Mouse (Mus musculus) spleen, postnatal 36 days (tissue): ENCODE results near the gene Myom1.

ENCODE experiments used
- DNase-seq, 2 experiments: peaks; one replicate each; pipeline ENCODE4 v3.0.0; 2022; ENCODE audit warnings: low spot score in 2 of 2, mixed read lengths in 1 of 2

Gene Myom1

GRCm38 (mm10) chr17:71136384-71137333 lies 134.2 kb downstream of the Myom1 start:
- DNase-seq, result no peak

- DNase-seq, result no peak
These were observed 134.9 kb downstream of the Myom1 start for GRCm38 (mm10) chr17:71137334-71137721.

DNA sequence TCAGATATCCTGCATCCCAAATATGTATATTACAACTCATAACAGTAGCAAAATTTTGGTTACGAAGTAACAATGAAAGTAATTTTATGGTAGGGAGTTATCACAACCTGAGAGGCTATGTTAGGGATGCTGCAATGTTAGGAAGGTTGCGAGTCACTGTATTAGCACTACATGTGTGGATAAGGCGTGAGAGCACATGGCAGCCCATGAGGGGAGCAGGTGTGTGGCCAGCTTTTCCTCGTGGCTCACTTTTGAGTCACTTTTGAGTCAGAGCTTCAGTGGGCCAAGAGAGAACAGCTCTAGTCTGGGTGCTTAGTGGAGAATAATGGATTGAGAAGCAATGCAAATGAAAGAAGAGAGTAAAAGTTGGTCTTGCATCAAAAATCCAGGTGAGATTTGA lies 139.6 kb downstream of the Myom1 start:
- no peak for DNase-seq

- DNase-seq, result no peak
These were observed 140.7 kb downstream of the Myom1 start for GRCm38 (mm10) chr17:71143155-71143554.

GRCm38 (mm10) chr17:71144322-71145116 lies 142.1 kb downstream of the Myom1 start:
- DNase-seq, result no peak

GRCm38 (mm10) chr17:71145248-71145961 lies 143.0 kb downstream of the Myom1 start:
- no peak for DNase-seq

- no peak for DNase-seq
These were observed 150.9 kb downstream of the Myom1 start for GRCm38 (mm10) chr17:71153356-71153755.

- DNase-seq, result no peak
These were observed 152.8 kb downstream of the Myom1 start for GRCm38 (mm10) chr17:71155271-71155670.

- DNase-seq, result no peak
These were observed 156.7 kb downstream of the Myom1 start for GRCm38 (mm10) chr17:71159152-71159567.

DNA sequence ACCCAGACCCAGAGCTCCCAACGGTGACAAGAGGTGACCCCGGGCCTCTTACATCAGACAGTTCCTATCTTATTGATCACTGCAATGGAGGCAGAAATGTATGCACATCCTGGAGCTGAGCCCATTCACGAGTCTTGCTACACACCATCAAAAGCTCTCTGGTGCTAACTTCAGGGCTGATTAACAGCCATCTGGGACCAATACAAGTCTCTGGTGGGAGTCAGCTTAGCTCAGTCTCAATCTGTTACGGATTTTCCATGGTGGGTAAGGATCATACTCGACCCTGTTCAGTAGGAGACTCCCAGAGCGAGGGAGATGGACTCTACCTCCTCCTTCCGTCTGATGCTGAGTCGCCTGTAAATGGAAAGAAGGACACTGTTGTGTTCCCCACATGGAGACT lies 157.3 kb downstream of the Myom1 start:
- DNase-seq, result no peak

DNA sequence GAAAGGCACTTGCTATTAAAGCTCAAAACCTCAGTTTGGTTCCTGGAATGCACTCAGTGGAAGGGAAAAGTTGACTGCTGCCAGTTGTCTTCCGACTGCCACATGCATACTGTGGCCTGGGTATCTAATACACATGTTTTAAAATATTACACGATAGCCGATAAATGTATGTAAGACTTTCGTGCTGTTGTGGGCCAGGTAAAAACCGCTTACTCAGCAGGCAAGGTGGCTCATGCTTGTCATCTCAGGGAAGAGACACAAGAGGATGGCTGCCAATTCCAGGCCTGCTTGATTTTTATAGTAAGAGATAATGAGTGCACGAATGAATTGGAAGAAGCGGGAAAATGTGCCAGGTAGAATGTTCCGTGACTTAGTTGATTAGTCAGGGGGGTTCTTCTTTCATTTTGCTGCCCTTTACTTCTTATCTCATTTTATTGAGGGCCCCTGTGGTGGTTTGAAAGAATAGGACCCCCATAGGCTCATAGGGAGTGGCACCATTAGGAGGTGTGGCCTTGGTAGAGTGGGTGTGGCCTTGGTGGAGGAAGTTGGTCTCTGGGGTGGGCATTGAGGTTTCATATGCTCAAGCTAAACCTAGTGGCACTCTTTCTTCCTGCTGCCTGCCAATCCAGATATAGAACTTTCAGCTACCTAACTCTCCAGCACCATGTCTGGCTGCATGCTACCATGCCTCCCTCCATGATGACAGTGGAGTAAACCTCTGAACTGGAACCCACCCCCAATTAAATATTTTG lies 158.0 kb downstream of the Myom1 start:
- no peak for DNase-seq

GRCm38 (mm10) chr17:71164991-71165390 lies 162.6 kb downstream of the Myom1 start:
- peak; percentile 24 to 47 for DNase-seq

GRCm38 (mm10) chr17:71168205-71168815 lies 165.9 kb downstream of the Myom1 start:
- no peak for DNase-seq

DNA sequence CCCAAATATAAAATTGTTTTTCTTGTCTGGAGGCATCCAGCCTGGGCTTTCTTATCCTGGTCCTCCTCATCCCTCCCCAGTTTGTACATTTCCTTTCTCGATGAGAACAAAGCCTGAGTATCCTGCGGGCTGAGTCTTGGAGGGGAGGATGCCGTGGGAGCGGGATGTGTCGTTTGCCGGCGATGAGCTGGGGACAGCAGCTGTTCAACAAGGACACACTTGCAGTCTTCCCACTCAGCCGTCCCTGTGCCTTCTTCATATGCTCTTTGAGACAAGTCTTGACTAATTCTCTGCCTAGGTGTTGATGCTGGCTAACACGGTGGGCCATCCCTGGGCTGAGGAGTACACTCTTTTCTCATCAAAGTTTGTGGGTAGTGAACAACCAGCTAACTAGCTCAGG lies 166.4 kb downstream of the Myom1 start:
- DNase-seq, result no peak

DNA sequence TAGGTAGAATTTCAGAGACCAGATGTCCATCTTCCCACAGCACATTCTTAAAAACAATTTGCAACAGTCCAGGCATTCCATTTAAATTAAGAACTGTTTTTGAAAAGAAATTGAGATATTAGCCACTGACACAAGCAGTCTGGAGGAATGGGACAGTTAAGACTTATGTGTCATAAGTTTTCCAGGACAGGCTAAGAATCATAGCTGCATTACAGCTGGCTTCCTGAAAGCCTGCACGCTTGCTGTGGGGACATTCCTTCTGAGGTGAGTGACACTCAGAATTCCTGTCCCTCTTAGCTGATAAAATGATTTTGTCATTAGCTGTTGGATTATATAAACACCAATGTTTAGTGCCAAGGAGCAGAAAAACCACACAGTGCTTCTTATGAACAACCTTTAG lies 167.2 kb downstream of the Myom1 start:
- no peak for DNase-seq

DNA sequence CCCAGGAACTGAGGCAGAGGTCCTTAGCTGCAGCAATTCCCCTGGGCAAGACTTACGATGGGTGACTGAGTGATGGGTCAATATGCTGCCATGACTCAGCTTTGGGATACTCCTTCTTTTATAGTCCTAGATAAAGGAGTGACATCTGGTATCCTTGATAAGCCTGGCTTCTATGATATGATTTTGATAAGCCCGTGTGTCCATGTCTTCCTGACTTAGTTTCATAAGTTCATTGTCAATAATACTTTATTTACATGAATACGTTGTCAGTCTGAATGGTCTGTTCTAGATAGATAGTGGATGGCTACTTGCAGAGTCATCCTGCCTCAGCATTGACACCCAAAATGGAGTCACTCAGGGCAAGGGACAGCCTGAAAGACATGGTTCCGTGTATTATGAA lies 168.7 kb downstream of the Myom1 start:
- no peak for DNase-seq
